Mouse (Mus musculus) liver, adult 2 months (tissue): ENCODE results near the gene Gpr35.

Source experiments
- CTCF ChIP-seq: fragments of 200-500 bp; IDR thresholded peaks from 2 replicates; pipeline ENCODE4 v1.5.1; 2011; ENCODE audit warnings: low read depth, low read length, control low read depth
- POLR2A ChIP-seq: fragments of 200-500 bp; IDR thresholded peaks from 2 replicates; pipeline ENCODE4 v1.6.1; 2011; ENCODE audit warnings: low read length, control low read depth; ENCODE audit not compliant: insufficient read depth; ENCODE audit errors: extremely low read depth

GRCm38 (mm10) chr1:92971879-92972795 lies 21.5 kb downstream of the Gpr35 start:
- TF ChIP-seq CTCF, result no peak
- no peak for TF ChIP-seq POLR2A
